Mouse (Mus musculus) retina, postnatal 7 days (tissue): ENCODE data around the gene Fam219a.
A peak's percentile ranks its signal among the peaks of the same experiment; 100 is the strongest.

ENCODE experiments used
- DNase-seq: peaks from one replicate; pipeline ENCODE4 v3.0.0-alpha.2; 2012; ENCODE audit warnings: low read depth, low spot score

Gene Fam219a

DNA sequence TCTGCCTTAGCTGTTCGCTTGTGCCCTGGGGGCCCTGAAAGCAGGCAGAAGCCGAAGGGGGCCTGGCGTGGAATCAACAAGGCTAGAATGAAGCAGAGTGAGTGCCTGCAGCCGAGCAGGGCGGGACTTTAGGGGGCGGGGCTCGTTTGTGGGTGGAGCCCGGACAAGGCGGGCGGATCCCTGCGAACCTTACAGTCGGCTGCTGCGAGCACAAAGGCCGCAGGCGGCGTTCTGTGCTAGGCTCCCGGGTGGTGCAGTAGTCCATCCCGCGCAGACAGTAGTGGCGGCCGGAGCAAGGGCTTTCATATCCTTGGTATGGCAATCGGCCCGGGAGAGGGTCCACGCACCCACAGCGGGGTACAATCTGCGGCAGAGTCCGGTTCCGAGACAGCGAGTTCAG is 62.4 kb downstream of the Fam219a start:
- no peak for DNase-seq

DNA sequence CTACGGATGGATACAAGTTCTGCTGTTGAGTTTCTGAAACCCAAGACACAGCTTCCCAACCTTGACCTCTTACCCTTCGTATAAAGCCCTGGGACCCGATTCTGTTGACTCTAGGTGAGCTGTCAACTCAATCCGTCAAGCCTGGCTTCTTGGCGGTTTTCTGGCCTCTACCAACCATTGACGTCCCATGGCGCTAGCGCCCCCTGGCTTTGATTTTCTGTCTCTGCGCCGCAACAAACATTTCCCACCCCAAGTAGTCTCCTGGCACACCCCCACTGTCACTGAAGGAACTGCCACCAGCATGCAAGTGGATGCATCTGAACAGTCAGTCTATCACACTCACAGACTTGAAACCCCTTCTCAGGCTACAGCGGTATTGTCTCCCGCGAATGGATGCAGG is 63.2 kb downstream of the Fam219a start:
- DNase-seq = no peak

DNA sequence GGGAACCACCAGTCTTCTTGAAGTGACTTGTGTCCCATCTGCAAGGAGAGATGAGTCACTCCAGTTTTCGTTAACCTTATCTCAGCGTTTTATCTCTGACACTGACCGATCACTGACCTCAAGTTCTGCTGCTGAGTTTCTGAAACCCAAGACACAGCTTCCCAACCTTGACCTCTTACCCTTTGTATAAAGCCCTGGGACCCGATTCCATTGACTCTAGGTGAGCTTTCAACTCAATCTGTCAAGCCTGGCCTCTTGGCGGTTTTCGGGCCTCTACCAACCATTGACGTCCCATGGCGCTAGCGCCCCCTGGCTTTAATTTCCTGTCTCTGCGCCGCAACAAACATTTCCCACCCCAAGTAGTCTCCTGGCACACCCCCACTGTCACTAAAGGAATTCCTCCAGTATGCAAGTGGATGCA is 64.2 kb downstream of the Fam219a start:
- DNase-seq = no peak

DNA sequence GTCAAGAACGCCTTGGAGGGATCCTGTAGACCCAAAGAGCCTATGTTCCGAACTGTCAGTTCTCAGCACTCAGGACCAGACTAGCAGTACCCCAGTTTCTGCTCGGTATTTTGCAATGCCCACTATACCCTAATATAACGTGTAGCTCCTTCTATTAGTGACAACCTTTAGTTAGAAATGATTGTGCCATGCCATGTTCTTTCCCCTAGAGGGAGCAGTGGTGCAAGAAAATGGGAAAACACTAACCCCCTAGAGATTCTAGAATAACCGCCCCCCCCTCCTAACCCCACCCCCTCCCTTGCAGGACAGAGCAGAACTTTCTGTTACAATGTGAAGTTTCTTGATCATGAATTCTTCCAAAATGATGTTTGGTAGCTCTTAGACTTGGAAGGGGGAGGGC is 65.0 kb downstream of the Fam219a start:
- DNase-seq = no peak

GRCm38 (mm10) chr4:41502986-41503412 is 66.3 kb downstream of the Fam219a start, which contains the start of gene AI464131:
AI464131 (minus strand) TSS chr4:41503076.
- DNase-seq = peak; percentile 95

DNA sequence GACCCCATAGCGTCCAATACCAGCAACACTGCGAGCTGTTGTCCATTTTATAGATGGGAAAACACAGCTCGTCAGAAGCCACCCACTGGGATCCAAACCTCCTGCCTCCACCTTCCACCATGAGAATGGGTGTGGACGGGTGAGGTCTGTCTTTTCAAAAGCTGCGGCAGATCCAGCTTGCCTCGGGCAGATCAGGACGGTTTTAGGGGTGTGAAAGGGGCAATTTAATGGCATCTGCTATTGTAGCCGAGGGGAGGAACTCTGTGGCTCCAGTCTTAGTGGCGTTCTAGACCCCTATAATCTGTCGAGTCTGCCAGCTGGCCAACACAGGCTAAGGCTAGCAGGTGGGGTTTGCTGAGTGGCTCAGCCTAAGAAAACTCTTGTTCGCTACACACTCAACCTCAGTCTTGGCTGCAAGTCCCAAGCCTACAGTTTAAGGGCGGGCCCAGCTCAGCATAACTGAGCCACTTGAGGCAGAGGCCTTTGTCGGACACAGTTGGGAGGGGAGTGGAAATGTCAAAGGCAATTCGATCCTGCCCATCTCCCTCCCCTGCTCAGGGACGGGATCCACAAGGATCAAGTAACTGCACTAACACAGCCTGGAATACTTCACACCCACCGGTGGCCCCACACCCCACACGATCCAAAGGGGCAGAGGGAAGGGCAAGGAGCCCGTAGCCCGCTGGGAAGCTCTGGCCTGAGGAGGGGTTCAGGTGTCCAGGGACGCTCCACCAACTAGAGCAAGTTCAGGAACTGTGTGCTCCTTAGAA is 67.0 kb downstream of the Fam219a start:
- DNase-seq = no peak

DNA sequence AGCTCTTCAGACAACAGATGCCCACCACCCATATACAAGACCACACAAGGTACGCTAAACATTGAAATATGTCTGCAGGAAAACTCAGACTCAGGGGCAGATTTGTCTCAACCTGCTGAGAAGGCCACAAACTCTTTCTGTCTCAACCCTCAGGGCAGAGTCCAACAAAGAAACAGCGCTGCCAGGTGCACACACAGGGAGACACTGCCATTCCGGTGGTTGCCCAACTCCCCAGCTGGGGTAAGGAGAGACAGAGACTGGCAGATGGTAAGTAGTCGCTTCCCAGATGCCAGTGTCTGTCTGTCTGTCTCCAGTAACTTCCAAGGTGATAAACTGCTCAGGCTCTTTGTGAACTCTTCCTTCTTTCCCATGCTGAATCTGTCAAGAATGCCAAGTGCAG is 68.6 kb downstream of the Fam219a start:
- DNase-seq = no peak

GRCm38 (mm10) chr4:41499619-41500018 is 69.7 kb downstream of the Fam219a start:
- DNase-seq = no peak

DNA sequence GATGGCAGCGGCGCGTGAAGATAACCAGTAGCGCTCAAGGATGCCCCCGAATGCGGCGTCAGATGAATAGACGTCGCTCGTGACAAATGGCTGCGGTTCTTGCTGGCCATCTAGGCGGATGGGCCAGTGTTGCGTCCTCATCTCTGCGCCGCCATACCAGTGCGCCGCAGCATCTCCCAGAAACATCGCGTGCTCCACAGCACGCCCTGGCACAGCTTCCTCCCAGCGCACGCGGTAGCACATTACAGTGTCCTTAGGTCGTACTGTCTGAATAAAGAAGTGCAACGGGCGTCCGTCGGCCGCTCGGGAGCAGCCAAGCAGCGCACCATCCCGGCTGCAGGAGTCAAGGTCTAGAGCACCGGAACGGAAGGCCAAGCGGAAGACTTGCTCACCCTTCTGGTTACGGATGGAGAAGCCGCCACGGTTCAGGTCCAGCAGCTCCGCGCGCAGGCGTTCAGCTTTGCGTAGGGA is 70.4 kb downstream of the Fam219a start:
- no peak for DNase-seq

- DNase-seq = no peak
Measured at GRCm38 (mm10) chr4:41497995-41498845, 71.1 kb downstream of the Fam219a start.

- no peak for DNase-seq
Measured at GRCm38 (mm10) chr4:41497579-41497978, 71.8 kb downstream of the Fam219a start.

DNA sequence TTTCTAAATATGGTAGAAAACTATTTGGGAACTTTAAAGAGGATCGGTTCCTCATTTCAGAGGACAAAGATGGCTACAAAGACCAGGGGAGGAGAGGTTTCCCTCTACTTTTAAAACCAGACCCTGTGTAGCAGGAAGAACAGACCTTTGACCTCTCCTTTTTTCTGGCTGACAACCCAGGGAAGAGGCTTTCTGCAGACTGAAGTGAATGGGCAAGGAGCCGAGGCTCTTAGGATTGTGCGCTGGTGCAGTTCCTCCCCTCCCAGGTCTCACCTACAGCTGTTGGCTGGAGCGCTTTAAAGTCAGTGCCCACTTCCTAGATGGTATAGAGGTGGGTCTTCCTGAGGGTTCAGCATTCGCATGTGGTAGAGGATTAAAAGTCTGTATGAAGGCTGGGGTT is 72.3 kb downstream of the Fam219a start:
- no peak for DNase-seq

DNA sequence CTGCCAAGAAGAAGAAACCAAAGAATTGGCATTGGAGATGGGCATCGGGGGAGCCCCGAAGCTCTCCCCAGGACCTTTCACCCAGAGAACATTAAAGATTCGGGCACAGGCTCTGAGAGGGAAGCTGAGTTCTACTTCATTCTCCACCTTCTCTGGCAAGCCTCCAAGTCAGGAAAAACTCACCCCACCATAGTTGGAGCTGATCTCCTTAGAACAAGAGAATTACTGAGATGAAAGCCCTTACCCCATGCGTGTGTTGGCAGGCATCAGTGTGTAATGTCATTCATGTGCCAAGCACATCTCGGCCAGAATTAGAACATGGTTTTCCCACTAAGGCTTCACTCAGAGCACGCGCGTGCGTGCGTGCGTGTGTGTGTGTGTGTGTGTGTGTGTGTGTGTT is 73.5 kb downstream of the Fam219a start:
- no peak for DNase-seq

DNA sequence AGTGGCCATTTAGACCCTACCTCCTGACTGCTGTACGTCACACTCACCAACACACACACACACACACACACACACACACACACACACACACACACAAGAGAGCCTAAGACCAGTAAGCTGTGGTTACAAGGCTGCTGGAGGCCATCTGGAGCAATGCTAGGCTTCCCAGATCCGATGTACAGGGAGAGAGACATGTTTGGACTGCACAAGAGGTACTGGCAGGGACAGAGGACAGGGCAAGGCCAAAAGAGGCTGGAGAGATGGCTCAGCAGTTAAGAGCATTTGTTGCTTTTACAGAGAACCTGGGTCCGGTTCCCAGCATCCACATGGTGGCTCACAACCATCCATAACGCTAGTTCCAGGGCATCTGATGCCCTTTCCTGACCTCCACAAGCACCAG is 74.3 kb downstream of the Fam219a start:
- DNase-seq = no peak

GRCm38 (mm10) chr4:41494378-41494777 is 75.0 kb downstream of the Fam219a start:
- DNase-seq = no peak

DNA sequence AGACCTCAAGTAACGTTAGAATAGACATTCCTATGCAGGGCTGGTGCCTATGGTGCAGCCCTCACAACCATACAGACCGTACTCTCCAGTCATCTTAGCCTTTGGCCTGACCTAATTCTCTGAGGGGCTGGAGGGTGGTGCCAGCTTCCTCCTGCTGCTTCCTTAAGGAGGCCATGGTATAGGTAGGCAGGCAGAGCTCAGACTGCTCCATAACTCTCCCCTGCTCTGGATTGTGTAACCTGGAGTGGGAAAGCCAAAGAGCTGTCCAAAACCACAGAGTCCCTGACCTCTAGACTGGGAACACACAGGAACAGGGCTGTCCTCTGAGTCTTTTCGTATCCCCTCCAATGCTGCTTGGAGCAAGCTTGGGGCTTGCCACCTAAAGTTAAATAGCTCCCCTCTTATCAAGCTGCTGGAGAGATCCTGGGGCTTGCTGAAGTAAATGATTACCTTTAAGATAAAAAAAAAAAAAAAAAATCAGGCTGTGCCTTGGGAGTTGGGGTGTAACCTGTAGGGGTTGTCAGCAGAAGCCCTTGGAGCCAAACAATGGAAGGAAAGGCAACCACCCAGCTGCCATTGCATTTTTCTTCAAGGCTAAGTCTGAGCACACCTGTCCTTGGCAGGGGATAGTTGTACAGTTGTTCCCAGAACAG is 75.7 kb downstream of the Fam219a start:
- DNase-seq = no peak

GRCm38 (mm10) chr4:41492951-41493350 is 76.4 kb downstream of the Fam219a start:
- DNase-seq = no peak

GRCm38 (mm10) chr4:41481601-41482017 is 87.7 kb downstream of the Fam219a start:
- no peak for DNase-seq

GRCm38 (mm10) chr4:41480254-41480653 is 89.1 kb downstream of the Fam219a start:
- DNase-seq = no peak

GRCm38 (mm10) chr4:41479456-41479804 is 89.9 kb downstream of the Fam219a start:
- DNase-seq = no peak

GRCm38 (mm10) chr4:41478751-41479455 is 90.4 kb downstream of the Fam219a start:
- no peak for DNase-seq
